ENCODE assay signal across 22 mouse cellular contexts in genomic region chr10:3334570-3334969, GRCm38 (mm10). TPM values are rescaled to one million over a fixed set of nuclear protein-coding genes. Genes with fewer than 3 reads are reported as not detected.
"Had no signal": no experiment of that assay in that cellular context is flagged by ENCODE, and none has a peak within 500 bp of the region (broad histone marks: within the 10 kb centered on the region; RNA-seq: fewer than 3 reads in every experiment).

No protein-coding gene starts in this region.

- H3K4me1 ChIP-seq: midbrain, embryonic 10.5 days; midbrain, embryonic 12.5 days; neural tube, embryonic 13.5 days; neural tube, embryonic 15.5 days; stomach, embryonic 15.5 days had no signal

- H3K27ac ChIP-seq: lung, embryonic 15.5 days; midbrain, embryonic 10.5 days; midbrain, embryonic 12.5 days; neural tube, embryonic 13.5 days; neural tube, embryonic 15.5 days; stomach, embryonic 15.5 days; stomach, postnatal 0 days had no signal

- H3K4me2 ChIP-seq: lung, embryonic 15.5 days; midbrain, embryonic 12.5 days; neural tube, embryonic 13.5 days; neural tube, embryonic 15.5 days; stomach, embryonic 15.5 days had no signal

- DNase-seq: liver, postnatal 0 days; lung, adult 2 months; lung, postnatal 4 days; midbrain, embryonic 14.5 days; retina, postnatal 1 day; right cerebral cortex, adult 18-20 months; right cerebral cortex, postnatal 25 days; thymus, adult 18-20 months; thymus, postnatal 14 days; thymus, postnatal 36 days had no signal

- H3K9ac ChIP-seq: liver, postnatal 0 days; lung, embryonic 15.5 days; midbrain, embryonic 12.5 days; neural tube, embryonic 13.5 days; neural tube, embryonic 15.5 days; stomach, embryonic 15.5 days had no signal

- H3K4me3 ChIP-seq: lung, embryonic 15.5 days; midbrain, embryonic 10.5 days; midbrain, embryonic 12.5 days; myocyte; neural tube, embryonic 13.5 days; neural tube, embryonic 15.5 days; stomach, embryonic 15.5 days had no signal

- H3K36me3 ChIP-seq: lung, embryonic 15.5 days; midbrain, embryonic 10.5 days; midbrain, embryonic 12.5 days; neural tube, embryonic 13.5 days; neural tube, embryonic 15.5 days; stomach, embryonic 15.5 days had no signal

- H3K27me3 ChIP-seq: lung, embryonic 15.5 days; midbrain, embryonic 12.5 days; neural tube, embryonic 13.5 days; neural tube, embryonic 15.5 days; stomach, embryonic 15.5 days had no signal

- ATAC-seq: liver, postnatal 0 days; lung, postnatal 0 days; midbrain, embryonic 16.5 days had no signal

- H3K9me3 ChIP-seq: lung, embryonic 15.5 days; midbrain, embryonic 10.5 days; midbrain, embryonic 12.5 days; neural tube, embryonic 13.5 days; neural tube, embryonic 15.5 days; stomach, embryonic 15.5 days had no signal

RNA-seq across cellular contexts. Expression of gene Ppp1r14c, which starts 31.3 kb away (rescaled TPM):
- total RNA-seq: megakaryocyte-erythroid progenitor cell, adult 5-6 weeks had no signal
- polyA plus RNA-seq: spleen, adult 2 months had no signal
